Mouse (Mus musculus) midbrain, embryonic 11.5 days (tissue): Measurements from ENCODE around the gene Yod1. TPM values are rescaled to one million over a fixed set of nuclear protein-coding genes. Genes with fewer than 3 reads are reported as not detected.

Source experiments
- ATAC-seq: fragments of 200-750 bp; cut with Nextera tagmentation; 2 replicates; pipeline ENCODE4 v1.8.0; 2017; ENCODE audit warnings: moderate TSS enrichment, moderate library complexity; ENCODE audit not compliant: low FRiP score
- DNase-seq: peaks from one replicate; pipeline ENCODE4 v3.0.0; 2015; ENCODE audit warnings: low spot score; ENCODE audit errors: missing footprints
- H3K27ac ChIP-seq: fragments of 300-500 bp; sonication (generic); 2 replicates; pipeline ENCODE4 v1.5.1; 2014; ENCODE audit warnings: low read depth, low read length
- H3K27me3 ChIP-seq: fragments of 300-500 bp; sonication (generic); 2 replicates; pipeline ENCODE4 v1.6.1; 2014; ENCODE audit warnings: mild to moderate bottlenecking, low read length, moderate library complexity, mixed read lengths; ENCODE audit not compliant: control insufficient read depth, insufficient read depth
- H3K36me3 ChIP-seq: fragments of 300-500 bp; sonication (generic); 2 replicates; pipeline ENCODE4 v1.6.1; 2014; ENCODE audit warnings: mild to moderate bottlenecking, low read length, moderate library complexity, mixed read lengths; ENCODE audit not compliant: control insufficient read depth, insufficient read depth
- H3K4me1 ChIP-seq: fragments of 300-500 bp; sonication (generic); 2 replicates; pipeline ENCODE4 v1.6.1; 2014; ENCODE audit warnings: low read length; ENCODE audit not compliant: control insufficient read depth, insufficient read depth
- H3K4me2 ChIP-seq: fragments of 300-500 bp; sonication (generic); 2 replicates; pipeline ENCODE4 v1.6.1; 2014; ENCODE audit warnings: mild to moderate bottlenecking, moderate library complexity
- H3K4me3 ChIP-seq: fragments of 300-500 bp; sonication (generic); 2 replicates; pipeline ENCODE4 v1.5.1; 2014; ENCODE audit warnings: low read depth, low read length
- H3K9ac ChIP-seq: fragments of 300-500 bp; sonication (generic); 2 replicates; pipeline ENCODE4 v1.6.1; 2014; ENCODE audit warnings: low read length
- H3K9me3 ChIP-seq: fragments of 300-500 bp; sonication (generic); 2 replicates; pipeline ENCODE4 v1.6.1; 2016; ENCODE audit warnings: low read length; ENCODE audit not compliant: control insufficient read depth
- WGBS: fragments of 180-500 bp; shearing (Covaris S2); extraction: QIAGEN DNeasy Blood & Tissue Kit; methylation state at CpG from one replicate; pipeline ENCODE4 v1.1.7; 2014; 5-methylcytosine and 5-hydroxymethylcytosine counted together
- polyA plus RNA-seq: library from polyadenylated mRNA; unstranded; fragments of >200 nt; fragmentation: Nextera tagmentation; extraction: Ambion mirVana; gene quantifications from 2 replicates; pipeline ENCODE4 v1.2.1, GENCODE M21; 2014

The Yod1 gene
- polyA plus RNA-seq, 1 experiment from 2014 or later = 11.7 TPM

DNA sequence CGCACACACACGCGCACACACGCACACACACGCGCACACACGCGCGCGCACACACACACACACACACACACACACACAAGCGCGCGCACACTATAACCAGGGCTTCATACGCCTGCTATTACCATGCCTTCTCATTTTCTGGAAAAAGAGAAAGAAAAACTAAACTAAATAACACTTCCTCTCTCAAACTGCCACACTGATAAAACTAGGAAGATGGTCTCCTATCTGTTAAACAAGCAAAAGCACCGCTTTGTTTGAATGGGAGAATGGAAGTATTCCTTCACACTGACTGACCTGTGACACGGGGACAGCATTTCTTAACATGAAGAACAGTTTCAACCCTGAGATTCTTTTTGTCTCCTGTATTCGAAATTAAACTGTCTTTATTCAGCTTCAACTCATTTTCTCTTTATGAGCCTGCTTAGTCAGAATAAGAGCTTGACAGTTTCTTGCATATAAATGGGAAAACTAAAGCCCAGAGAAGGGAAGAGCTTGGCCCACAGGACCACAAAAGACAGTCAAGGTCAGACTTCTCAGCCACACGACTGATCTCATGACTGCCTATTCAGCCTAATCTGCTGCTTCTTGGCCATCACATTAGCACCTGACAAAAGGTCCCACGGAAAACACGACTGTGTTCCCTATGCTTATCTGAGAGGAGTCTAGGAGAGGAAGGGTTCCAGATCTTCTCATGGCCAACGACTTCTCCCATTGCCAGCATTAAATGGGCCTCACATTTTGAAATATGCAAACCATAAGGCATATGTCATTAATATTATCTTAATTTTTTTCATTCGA, 6.6 kb upstream of the Yod1 start:
- Histone ChIP-seq H3K9ac (no peak overlapping the region), H3K4me3 (no peak overlapping the region), H3K36me3 (no peaks in the 10 kb centered on the region), H3K27me3 (no peaks in the 10 kb centered on the region), H3K9me3 (no peaks in the 10 kb centered on the region), H3K4me1 (no peaks in the 10 kb centered on the region), H3K4me2 (no peak overlapping the region), H3K27ac (no peak overlapping the region)
- WGBS = 89% methylated on average over 22 of the region's 22 CpGs
- DNase-seq = no peak
- no peak for ATAC-seq

DNA sequence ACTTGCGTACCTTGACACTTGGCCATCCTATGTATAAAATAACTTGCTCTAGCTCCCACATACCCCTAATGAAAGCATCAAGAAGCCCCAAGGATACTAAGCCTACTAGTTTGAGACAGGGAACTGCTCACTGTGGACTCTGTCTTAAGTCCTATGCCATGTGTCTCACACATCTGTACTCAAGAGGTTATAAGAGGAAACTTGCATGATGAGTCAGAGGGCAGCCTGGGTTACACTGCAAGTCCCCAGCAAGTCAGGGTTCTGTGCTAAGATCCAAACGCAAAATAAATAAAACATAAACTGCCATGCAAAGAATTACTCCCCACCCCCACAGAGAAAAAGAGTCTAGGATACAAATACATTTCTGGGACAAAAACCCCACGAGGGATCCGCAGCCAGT, 3.1 kb upstream of the Yod1 start:
- Histone ChIP-seq H3K4me1 (peaks cover 12% of the 10 kb centered on the region), H3K36me3 (no peaks in the 10 kb centered on the region), H3K27me3 (no peaks in the 10 kb centered on the region), H3K4me2 (no peak overlapping the region), H3K9me3 (no peaks in the 10 kb centered on the region), H3K9ac (no peak overlapping the region), H3K4me3 (no peak overlapping the region), H3K27ac (no peak overlapping the region)
- ATAC-seq = no peak
- DNase-seq = peak; percentile 26
- WGBS = 74% methylated on average over 4 of the region's 4 CpGs

DNA sequence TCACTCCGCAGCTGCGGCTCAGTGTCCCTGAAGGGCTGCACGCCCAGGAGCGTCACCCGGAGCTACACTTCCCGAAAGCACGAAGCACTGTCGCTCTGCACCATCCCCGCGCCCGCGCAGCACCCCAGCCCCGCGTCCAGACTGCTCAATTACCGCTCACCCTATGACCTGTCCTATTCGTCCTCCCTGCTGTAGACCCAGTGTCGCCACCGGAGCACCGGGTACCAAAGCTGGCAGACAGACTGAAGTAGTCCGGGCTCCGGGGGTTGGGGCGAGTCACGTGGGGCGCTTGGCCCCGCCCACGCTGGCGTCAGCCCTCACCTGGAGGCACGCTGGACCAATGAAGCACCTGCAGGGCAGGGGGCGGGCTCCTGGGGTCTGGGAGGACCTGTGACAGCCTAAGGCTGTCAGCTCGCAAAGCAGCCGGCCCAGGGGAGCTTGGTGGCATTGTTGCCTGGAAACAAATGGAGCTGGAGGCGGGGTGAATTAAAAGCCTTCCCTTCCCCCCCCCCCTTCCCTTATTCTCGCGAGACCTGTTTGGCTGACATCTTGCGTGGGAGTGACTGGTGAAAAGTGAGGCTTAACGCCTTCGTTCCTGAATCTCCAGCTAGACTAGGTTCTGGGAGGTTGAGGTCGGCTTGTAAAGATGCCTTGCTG, 1.4 kb upstream of the Yod1 start, which contains the start of gene Gm29427:
Gene Gm29427, minus strand, starts transcription at position 239 of the 657 bp plus-strand sequence.
- Histone ChIP-seq H3K4me2 (peak within 1 kb of the TSS; percentile 89), H3K27me3 (no peaks in the 10 kb centered on the region), H3K4me3 (peak within 1 kb of the TSS; percentile 71), H3K9me3 (no peaks in the 10 kb centered on the region), H3K36me3 (no peaks in the 10 kb centered on the region), H3K27ac (peak within 1 kb of the TSS; percentile 10), H3K4me1 (peaks cover 12% of the 10 kb centered on the region), H3K9ac (peak within 1 kb of the TSS; percentile 83)
- ATAC-seq = peak; percentile 90
- under 1% methylated on average over 35 of the region's 38 CpGs for WGBS
- DNase-seq = peak; percentile 98

DNA sequence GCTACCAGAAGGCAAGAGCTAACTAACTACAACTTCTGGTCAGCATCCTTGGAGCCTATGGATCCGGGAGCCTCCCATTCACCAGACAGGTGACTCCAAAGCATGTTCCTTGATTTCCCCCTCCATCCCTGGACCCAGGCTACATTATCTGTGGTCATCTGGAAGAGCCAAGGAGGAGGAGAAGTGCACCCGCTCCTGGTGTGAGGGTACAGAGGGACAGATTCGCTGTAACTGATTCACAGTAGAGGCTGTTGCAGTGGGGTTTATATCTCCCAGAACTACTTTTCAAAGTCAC, 962 bp upstream of the Yod1 start:
- Histone ChIP-seq H3K9ac (peak overlapping the region; percentile 83), H3K27me3 (no peaks in the 10 kb centered on the region), H3K4me2 (peak overlapping the region; percentile 89), H3K4me1 (peaks cover 12% of the 10 kb centered on the region), H3K36me3 (no peaks in the 10 kb centered on the region), H3K4me3 (peak overlapping the region; percentile 71), H3K9me3 (no peaks in the 10 kb centered on the region), H3K27ac (peak overlapping the region; percentile 10)
- ATAC-seq (no peak), DNase-seq (peak; percentile 92)
- 0% methylated on average over 3 of the region's 3 CpGs for WGBS

DNA sequence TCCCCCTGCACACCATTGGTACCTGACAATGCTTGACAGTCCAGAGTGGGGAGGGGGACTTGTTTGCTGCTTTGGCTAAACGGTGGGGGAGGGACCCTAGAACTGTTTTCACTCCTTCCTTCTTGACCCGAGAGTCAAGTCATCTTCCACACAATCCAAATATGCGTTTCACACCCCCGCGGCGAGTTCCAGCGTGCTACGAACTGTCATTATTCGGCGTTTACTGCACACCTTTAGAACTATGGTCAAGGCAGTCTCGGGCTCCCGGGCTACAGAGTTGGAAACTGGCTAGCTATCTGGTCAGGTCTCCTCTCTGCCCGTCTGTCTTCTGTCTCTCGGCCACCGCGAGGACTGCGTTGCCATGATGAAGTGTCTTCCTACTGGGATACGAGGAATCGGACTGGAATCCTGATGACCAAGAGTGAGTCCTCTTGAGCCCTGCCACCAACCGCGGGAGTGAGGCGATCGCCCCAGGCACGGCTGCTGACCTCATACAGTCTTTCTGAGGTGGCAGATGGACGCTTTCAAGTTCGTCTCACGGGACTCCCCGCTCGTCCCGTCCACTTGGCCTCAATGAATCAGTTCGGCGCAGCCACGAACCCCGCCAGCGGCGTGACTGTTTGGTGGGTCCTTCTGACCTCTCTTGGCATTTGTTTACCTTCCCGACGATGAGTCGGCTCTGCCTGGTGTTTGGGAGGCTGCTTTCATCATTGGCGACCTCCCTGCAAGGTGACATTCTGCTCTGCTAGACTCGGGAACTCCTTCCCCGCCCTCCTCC, 425 bp upstream of the Yod1 start:
- ATAC-seq (peak; percentile 46), DNase-seq (peak; percentile 97)
- peak overlapping the region; percentile 89 for H3K4me2 ChIP-seq
- H3K27ac ChIP-seq = peak overlapping the region; percentile 65
- WGBS = under 1% methylated on average over 42 of the region's 42 CpGs
- H3K4me3 ChIP-seq = peak overlapping the region; percentile 71
- no peaks in the 10 kb centered on the region for H3K36me3 ChIP-seq
- H3K9me3 ChIP-seq = no peaks in the 10 kb centered on the region
- peaks cover 12% of the 10 kb centered on the region for H3K4me1 ChIP-seq
- H3K27me3 ChIP-seq = no peaks in the 10 kb centered on the region
- H3K9ac ChIP-seq = peak overlapping the region; percentile 83

DNA sequence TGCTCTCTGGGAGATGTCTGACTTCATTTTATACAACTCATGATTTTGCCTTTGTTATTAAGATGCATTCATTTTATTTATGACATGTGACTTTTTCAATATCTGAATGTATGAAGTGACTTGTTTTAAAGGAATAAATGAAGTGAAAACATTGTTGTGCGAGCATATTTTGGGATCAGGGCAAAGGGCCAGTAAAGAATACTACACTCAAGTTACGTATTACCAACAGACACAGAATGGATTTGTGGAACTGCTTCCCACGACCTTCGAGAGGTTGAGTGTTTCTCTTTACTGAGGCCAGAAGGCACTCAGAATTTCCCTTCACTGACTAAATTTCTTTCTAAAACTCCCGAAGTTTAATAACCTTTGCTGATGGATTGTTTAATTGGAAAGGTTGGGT, 7.1 kb downstream of the Yod1 start:
- Histone ChIP-seq H3K9ac (no peak overlapping the region), H3K4me2 (no peak overlapping the region), H3K9me3 (no peaks in the 10 kb centered on the region), H3K27me3 (no peaks in the 10 kb centered on the region), H3K27ac (no peak overlapping the region), H3K4me1 (no peaks in the 10 kb centered on the region), H3K36me3 (no peaks in the 10 kb centered on the region), H3K4me3 (no peak overlapping the region)
- WGBS = 93% methylated on average over 5 of the region's 5 CpGs
- ATAC-seq = no peak
- DNase-seq = no peak

DNA sequence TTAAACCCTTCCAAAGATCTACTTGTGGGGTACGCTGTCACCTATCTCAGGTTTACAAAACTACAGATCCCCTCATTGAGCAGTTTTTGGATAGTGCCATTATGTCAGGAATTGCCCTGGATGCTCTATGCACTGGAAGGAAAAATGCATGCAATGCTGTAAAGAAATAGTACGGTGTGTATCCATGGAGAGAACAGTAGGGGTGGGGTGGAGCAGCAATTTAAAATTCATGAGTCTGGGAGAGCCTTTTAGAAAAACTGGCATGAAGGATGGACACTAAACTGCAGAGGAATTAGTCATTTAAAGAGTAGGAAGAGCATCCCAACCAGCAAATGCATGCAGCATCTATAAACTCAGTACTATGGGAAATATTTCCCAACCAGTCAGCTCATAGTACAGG, 9.3 kb downstream of the Yod1 start:
- H3K9ac ChIP-seq = no peak overlapping the region
- no peak overlapping the region for H3K27ac ChIP-seq
- H3K9me3 ChIP-seq = no peaks in the 10 kb centered on the region
- H3K36me3 ChIP-seq = no peaks in the 10 kb centered on the region
- H3K27me3 ChIP-seq = no peaks in the 10 kb centered on the region
- no peak overlapping the region for H3K4me2 ChIP-seq
- no peak overlapping the region for H3K4me3 ChIP-seq
- whole genome bisulfite sequencing = 79% methylated on average over 2 of the region's 2 CpGs
- peaks cover under 1% of the 10 kb centered on the region; the same call in 1 of the 2 replicates for H3K4me1 ChIP-seq
- ATAC-seq = no peak
- no peak for DNase-seq

DNA sequence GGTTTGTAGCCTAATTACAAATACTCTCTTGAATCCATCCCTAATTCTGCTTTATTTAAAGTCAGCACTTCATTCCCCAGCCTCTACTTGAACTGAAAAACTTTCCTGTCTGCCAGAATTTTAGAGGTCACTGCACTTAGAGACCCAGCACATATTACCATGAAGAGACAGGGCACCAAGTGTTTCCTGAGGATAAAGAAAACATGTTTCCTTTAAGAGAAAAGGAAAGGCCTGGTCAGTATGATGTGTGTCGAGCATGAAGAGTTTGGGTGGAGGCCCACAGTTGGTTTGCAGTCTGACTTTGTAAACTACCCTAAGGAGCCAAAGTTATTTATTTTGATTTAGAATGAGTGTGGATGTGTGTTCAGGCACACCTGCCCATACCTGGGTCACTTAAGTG, 10.9 kb downstream of the Yod1 start:
- peaks cover 4% of the 10 kb centered on the region; the same call in 1 of the 2 replicates for H3K4me1 ChIP-seq
- ATAC-seq = no peak
- 69% methylated on average over 1 of the region's 1 CpGs for WGBS
- H3K9ac ChIP-seq = no peak overlapping the region
- no peaks in the 10 kb centered on the region for H3K27me3 ChIP-seq
- no peak overlapping the region for H3K4me3 ChIP-seq
- no peaks in the 10 kb centered on the region for H3K36me3 ChIP-seq
- no peaks in the 10 kb centered on the region for H3K9me3 ChIP-seq
- H3K27ac ChIP-seq = no peak overlapping the region
- no peak overlapping the region for H3K4me2 ChIP-seq
- DNase-seq = peak; percentile 60

DNA sequence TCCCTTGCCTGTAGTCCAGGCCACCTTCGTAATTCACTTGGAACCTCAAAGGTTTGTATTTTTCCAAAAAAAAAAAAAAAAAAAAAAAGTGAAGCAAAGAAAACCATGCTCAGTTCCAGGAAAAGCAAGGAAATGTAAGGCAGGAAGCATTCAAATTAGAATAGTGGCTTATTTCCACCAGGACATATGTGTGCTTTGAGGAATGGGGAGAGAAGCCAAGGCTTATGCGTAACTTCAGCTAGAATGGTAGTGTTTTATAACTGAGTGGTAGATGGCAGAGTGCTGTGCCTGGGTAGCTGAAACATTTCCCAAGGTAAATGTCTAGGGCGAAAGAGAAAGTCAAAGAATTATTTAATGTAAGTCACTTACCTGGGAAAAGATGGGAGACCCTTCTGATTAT, 11.6 kb downstream of the Yod1 start:
- 89% methylated on average over 3 of the region's 3 CpGs for WGBS
- DNase-seq = no peak
- H3K4me3 ChIP-seq = no peak overlapping the region
- no peak overlapping the region for H3K27ac ChIP-seq
- ATAC-seq = no peak
- H3K9me3 ChIP-seq = no peaks in the 10 kb centered on the region
- H3K9ac ChIP-seq = no peak overlapping the region
- H3K27me3 ChIP-seq = no peaks in the 10 kb centered on the region
- H3K4me2 ChIP-seq = no peak overlapping the region
- H3K4me1 ChIP-seq = peaks cover 4% of the 10 kb centered on the region; the same call in 1 of the 2 replicates
- no peaks in the 10 kb centered on the region for H3K36me3 ChIP-seq
